8 mouse cellular contexts compared by ENCODE assay signal in genomic region chr5:106825301-106825853, GRCm38 (mm10).
DNase-seq lines count a peak whose midpoint lies in the region; ATAC-seq and TF ChIP-seq lines count a peak whose summit lies in the region.

No protein-coding gene starts in this region.

- peak overlapping the region; percentile 72 for H3K4me2 ChIP-seq in forebrain, embryonic 15.5 days (replicated peaks)
- peak overlapping the region; percentile 78 for H3K4me2 ChIP-seq in kidney, postnatal 0 days (ENCODE audit: low read length)
- H3K4me2 ChIP-seq in liver, embryonic 16.5 days (ENCODE audit: low read depth, low read length): peak overlapping the region; percentile 54
- H3K4me2 ChIP-seq in neural tube, embryonic 12.5 days (replicated peaks): peak overlapping the region; percentile 76

- peak overlapping the region; percentile 61 for H3K27ac ChIP-seq in forebrain, embryonic 15.5 days (replicated peaks)
- H3K27ac ChIP-seq in kidney, postnatal 0 days: no peak overlapping the region
- H3K27ac ChIP-seq in liver, embryonic 16.5 days (ENCODE audit: low read length): no peak overlapping the region
- 0 out of 2 replicates have a peak overlapping the region, but pooled peaks have one; percentile 46 for H3K27ac ChIP-seq in neural tube, embryonic 12.5 days

- H3K4me1 ChIP-seq in forebrain, embryonic 15.5 days: peaks cover 13% of the 10 kb centered on the region
- H3K4me1 ChIP-seq in kidney, postnatal 0 days (replicated peaks; ENCODE audit: insufficient read depth, low read length): no peaks in the 10 kb centered on the region
- H3K4me1 ChIP-seq in liver, embryonic 16.5 days (ENCODE audit: control insufficient read depth, low read depth, low read length): no peaks in the 10 kb centered on the region
- H3K4me1 ChIP-seq in neural tube, embryonic 12.5 days: peaks cover 9% of the 10 kb centered on the region

- ATAC-seq in forebrain, embryonic 15.5 days (replicated peaks): peak; percentile 73
- ATAC-seq in kidney, postnatal 0 days (replicated peaks; ENCODE audit: low FRiP score, low read depth): 0 out of 2 replicates have a peak, but pooled peaks have one; percentile 40
- no peak for ATAC-seq in liver, embryonic 16.5 days (ENCODE audit: low read depth)
- ATAC-seq in neural tube, embryonic 12.5 days (ENCODE audit: low FRiP score, low read depth): peak; percentile 71

- TF ChIP-seq CTCF in kidney, postnatal 0 days (IDR thresholded peaks at IDR 0.05; ENCODE audit: low read depth): no peak

- no peaks in the 10 kb centered on the region for H3K9me3 ChIP-seq in forebrain, embryonic 15.5 days
- no peaks in the 10 kb centered on the region for H3K9me3 ChIP-seq in kidney, postnatal 0 days (replicated peaks; ENCODE audit: low read length)
- no peaks in the 10 kb centered on the region for H3K9me3 ChIP-seq in liver, embryonic 16.5 days (replicated peaks; ENCODE audit: control insufficient read depth, low read length)
- H3K9me3 ChIP-seq in neural tube, embryonic 12.5 days: no peaks in the 10 kb centered on the region

- 10% methylated on average over 19 of the region's 19 CpGs for WGBS in forebrain, embryonic 15.5 days
- WGBS in kidney, postnatal 0 days: 10% methylated on average over 19 of the region's 19 CpGs
- WGBS in liver, embryonic 16.5 days (ENCODE audit: insufficient replicate concordance): 10% methylated on average over 19 of the region's 19 CpGs
- 7% methylated on average over 19 of the region's 19 CpGs for WGBS in neural tube, embryonic 12.5 days

- peak overlapping the region; percentile 46 for H3K9ac ChIP-seq in forebrain, embryonic 15.5 days (replicated peaks)
- H3K9ac ChIP-seq in kidney, postnatal 0 days (ENCODE audit: low read depth, low read length): 0 out of 2 replicates have a peak overlapping the region, but pooled peaks have one; percentile 32
- H3K9ac ChIP-seq in liver, embryonic 16.5 days (ENCODE audit: low read depth, low read length): no peak overlapping the region
- peak overlapping the region; percentile 3; the same call in 1 of the 2 replicates for H3K9ac ChIP-seq in neural tube, embryonic 12.5 days

- H3K36me3 ChIP-seq in forebrain, embryonic 15.5 days: no peaks in the 10 kb centered on the region
- H3K36me3 ChIP-seq in kidney, postnatal 0 days (ENCODE audit: insufficient read depth, low read length): no peaks in the 10 kb centered on the region
- no peaks in the 10 kb centered on the region for H3K36me3 ChIP-seq in liver, embryonic 16.5 days (ENCODE audit: control insufficient read depth, insufficient read depth)
- no peaks in the 10 kb centered on the region for H3K36me3 ChIP-seq in neural tube, embryonic 12.5 days

- H3K4me3 ChIP-seq in forebrain, embryonic 15.5 days: peak overlapping the region; percentile 41
- H3K4me3 ChIP-seq in kidney, postnatal 0 days (replicated peaks; ENCODE audit: low read depth, low read length): peak overlapping the region; percentile 40
- H3K4me3 ChIP-seq in liver, embryonic 16.5 days (ENCODE audit: low read depth, low read length): peak overlapping the region; percentile 37
- peak overlapping the region; percentile 35 for H3K4me3 ChIP-seq in neural tube, embryonic 12.5 days

- DNase-seq in cerebellum, postnatal 10 days: peak; percentile 56 to 60
- no peak for DNase-seq in cerebellum, adult 11-12 months
- peak; percentile 46 for DNase-seq in adrenal gland, adult 2 months
- DNase-seq in kidney, postnatal 0 days (ENCODE audit: low spot score): peak; percentile 66
- peak; percentile 65 for DNase-seq in thymus, postnatal 0 days (ENCODE audit: low spot score)

- H3K27me3 ChIP-seq in forebrain, embryonic 15.5 days: no peaks in the 10 kb centered on the region
- H3K27me3 ChIP-seq in kidney, postnatal 0 days (ENCODE audit: insufficient read depth, low read length): no peaks in the 10 kb centered on the region
- H3K27me3 ChIP-seq in liver, embryonic 16.5 days (ENCODE audit: control insufficient read depth, insufficient read depth, low read depth, low read length): no peaks in the 10 kb centered on the region
- H3K27me3 ChIP-seq in neural tube, embryonic 12.5 days (replicated peaks): no peaks in the 10 kb centered on the region

Comparison
In these comparisons a context has a peak if more than half of its experiments do, and no peak if none do; other contexts are left out.
1. H3K27ac ChIP-seq: peak in forebrain, embryonic 15.5 days (single experiment) and neural tube, embryonic 12.5 days (single experiment); none in kidney, postnatal 0 days (single experiment) and liver, embryonic 16.5 days (single experiment).
2. Peak in every context shown above with its lines, with median percentiles within 50 percentile points of each other: H3K4me2 ChIP-seq and H3K4me3 ChIP-seq.